Mouse (Mus musculus) ES-E14 (cell line): ENCODE data around the gene Cope. TPM values are rescaled to one million over a fixed set of nuclear protein-coding genes. Genes with fewer than 3 reads are reported as not detected.
A peak's percentile ranks its signal among the peaks of the same experiment; 100 is the strongest.

Source experiments
- DNase-seq: peaks from one replicate; pipeline ENCODE4 v3.0.0-alpha.2; 2013; ENCODE audit warnings: low read depth, low spot score
- H3K27ac ChIP-seq: 2 replicates; pipeline ENCODE4 v1.5.1; 2012; ENCODE audit warnings: low read depth, mild to moderate bottlenecking, low read length, moderate library complexity, mixed read lengths; ENCODE audit not compliant: poor library complexity, insufficient read depth, severe bottlenecking
- H3K36me3 ChIP-seq: 2 replicates; pipeline ENCODE4 v1.6.1; 2012; ENCODE audit warnings: mild to moderate bottlenecking, low read length, moderate library complexity, mixed read lengths; ENCODE audit not compliant: control insufficient read depth, poor library complexity, insufficient read depth, severe bottlenecking
- H3K4me1 ChIP-seq, 2 experiments: fragments of 150-350 bp in 1 of 2; sonication (generic) in 1 of 2; 2 replicates each; pipeline ENCODE4 v1.6.1; 2012; ENCODE audit warnings: low read length in 2 of 2, mild to moderate bottlenecking in 1 of 2, mixed read lengths in 1 of 2; ENCODE audit not compliant: control insufficient read depth in 2 of 2, insufficient read depth in 2 of 2, poor library complexity in 1 of 2
- H3K4me3 ChIP-seq, 2 experiments: fragments of 150-350 bp in 1 of 2; sonication (generic) in 1 of 2; 2 replicates each; pipeline ENCODE4 v1.5.1; 2012; ENCODE audit warnings: low read length in 2 of 2, low read depth in 1 of 2, mild to moderate bottlenecking in 1 of 2, mixed read lengths in 1 of 2; ENCODE audit not compliant: insufficient read depth in 1 of 2, poor library complexity in 1 of 2, severe bottlenecking in 1 of 2
- H3K9ac ChIP-seq: 2 replicates; pipeline ENCODE4 v1.6.1; 2012; ENCODE audit warnings: low read depth, mild to moderate bottlenecking, low read length, mixed read lengths; ENCODE audit not compliant: poor library complexity, insufficient read depth, severe bottlenecking
- H3K9me3 ChIP-seq: fragments of 150-350 bp; sonication (generic); 2 replicates; pipeline ENCODE4 v1.6.1; 2012; ENCODE audit warnings: low read depth, mild to moderate bottlenecking, low read length; ENCODE audit not compliant: control insufficient read depth, insufficient read depth
- CHD2 ChIP-seq: IDR thresholded peaks from 2 replicates; pipeline ENCODE4 v1.6.1; 2014; ENCODE audit warnings: mild to moderate bottlenecking, low read depth, low read length, inconsistent platforms
- HCFC1 ChIP-seq: IDR thresholded peaks from 2 replicates; pipeline ENCODE4 v1.6.1; 2012; ENCODE audit warnings: low read length, inconsistent platforms, borderline replicate concordance; ENCODE audit not compliant: insufficient read depth
- MAFK ChIP-seq: IDR thresholded peaks from 2 replicates; pipeline ENCODE4 v1.6.1; 2014; ENCODE audit warnings: mild to moderate bottlenecking, low read depth, low read length, inconsistent platforms; ENCODE audit not compliant: insufficient read depth
- ZC3H11A ChIP-seq: IDR thresholded peaks from 2 replicates; pipeline ENCODE4 v1.6.1; 2012; ENCODE audit warnings: low read depth, mild to moderate bottlenecking, inconsistent platforms, low read length, borderline replicate concordance
- ZNF384 ChIP-seq: IDR thresholded peaks from 2 replicates; pipeline ENCODE4 v1.6.1; 2012; ENCODE audit warnings: low read depth, low read length, inconsistent platforms
- in situ Hi-C, 2 experiments: fragments of 600-800 bp; cut with MboI; formaldehyde crosslinking; loops; one replicate each; pipeline ENCODE4 v1.15.1; 2025; ENCODE audit warnings: low sequenced_read_pairs in 2 of 2, inconsistent platforms in 1 of 2; ENCODE audit not compliant: unreplicated experiment in 2 of 2
- total RNA-seq: library from RNA; depleted of rRNA; stranded (reverse); fragments of 300-350 nt; gene quantifications from 2 replicates; pipeline ENCODE4 v1.2.3, GENCODE M21; 2012

Cope gene
- total RNA-seq, 1 experiment = 101 TPM

- Histone ChIP-seq H3K27ac (no peak overlapping the region), H3K4me1 (peaks cover 12 to 34% of the 10 kb centered on the region in 2 experiments)
- in situ Hi-C loops = no loop called here
Measured at GRCm38 (mm10) chr8:70352000-70352384, 49.7 kb downstream of the Cope start.

GRCm38 (mm10) chr8:70352657-70353151, 50.4 kb downstream of the Cope start:
- peak overlapping the region; percentile 96 for H3K9ac ChIP-seq
- H3K4me1 ChIP-seq = peaks cover 12 to 32% of the 10 kb centered on the region in 2 experiments
- no peaks in the 10 kb centered on the region for H3K9me3 ChIP-seq
- DNase-seq = no peak
- H3K27ac ChIP-seq = peak overlapping the region; percentile 75
- TF ChIP-seq HCFC1 (no peak), ZC3H11A (no peak), CHD2 (no peak), ZNF384 (no peak), MAFK (no peak)
- H3K36me3 ChIP-seq = peaks cover 27% of the 10 kb centered on the region; the same call in 1 of the 2 replicates
- H3K4me3 ChIP-seq = peak overlapping the region; percentile 79 to 91
- in situ Hi-C loops = no loop called here

More at GRCm38 (mm10) chr8:70352000-70352384, 49.7 kb downstream of the Cope start:
- peak overlapping the region; percentile 79 to 91 for H3K4me3 ChIP-seq
- H3K36me3 ChIP-seq = peaks cover 29% of the 10 kb centered on the region; the same call in 1 of the 2 replicates
- no peaks in the 10 kb centered on the region for H3K9me3 ChIP-seq
- H3K9ac ChIP-seq = peak overlapping the region; percentile 96
- no peak for TF ChIP-seq MAFK
- no peak for TF ChIP-seq CHD2
- no peak for TF ChIP-seq ZC3H11A
- no peak for TF ChIP-seq ZNF384
- TF ChIP-seq HCFC1 = no peak
- no peak for DNase-seq

- peak within 1 kb of the TSS; percentile 79 to 91 for H3K4me3 ChIP-seq
- peak within 1 kb of the TSS; percentile 96 for H3K9ac ChIP-seq
- no peak for TF ChIP-seq MAFK
- TF ChIP-seq HCFC1 = no peak
- no peak for TF ChIP-seq ZC3H11A
- TF ChIP-seq CHD2 = no peak
- TF ChIP-seq ZNF384 = no peak
- peak within 1 kb of the TSS; percentile 75 for H3K27ac ChIP-seq
- peaks cover 12 to 33% of the 10 kb centered on the region in 2 experiments for H3K4me1 ChIP-seq
- in situ Hi-C loops = no loop called here
- H3K9me3 ChIP-seq = no peaks in the 10 kb centered on the region
- DNase-seq = peak; percentile 97
- H3K36me3 ChIP-seq = peaks cover 24% of the 10 kb centered on the region; the same call in 1 of the 2 replicates
Measured at GRCm38 (mm10) chr8:70353194-70353817, 51.0 kb downstream of the Cope start, which contains the start of gene Upf1. Gene Upf1 (minus strand): TSS chr8:70353278.

- Histone ChIP-seq H3K27ac (peak overlapping the region; percentile 34), H3K9ac (peak overlapping the region; percentile 72; the same call in 1 of the 2 replicates), H3K4me3 (peak overlapping the region; percentile 51 to 55), H3K36me3 (peaks cover 18% of the 10 kb centered on the region; the same call in 1 of the 2 replicates), H3K4me1 (peaks cover 12 to 28% of the 10 kb centered on the region in 2 experiments), H3K9me3 (no peaks in the 10 kb centered on the region)
- in situ Hi-C loops = no loop called here
- DNase-seq = no peak
- TF ChIP-seq ZC3H11A = no peak
- no peak for TF ChIP-seq CHD2
- TF ChIP-seq MAFK = no peak
- TF ChIP-seq HCFC1 = no peak
- TF ChIP-seq ZNF384 = no peak
Measured at GRCm38 (mm10) chr8:70354004-70354403, 51.7 kb downstream of the Cope start.

GRCm38 (mm10) chr8:70356111-70356510, 53.8 kb downstream of the Cope start:
- no peak for DNase-seq

More at GRCm38 (mm10) chr8:70356111-70356510, 53.8 kb downstream of the Cope start:
- no peak overlapping the region for H3K4me3 ChIP-seq
- in situ Hi-C loops = no loop called here
- H3K9me3 ChIP-seq = no peaks in the 10 kb centered on the region
- peaks cover 12 to 15% of the 10 kb centered on the region in 2 experiments for H3K4me1 ChIP-seq
- peaks cover 1% of the 10 kb centered on the region; the same call in 1 of the 2 replicates for H3K36me3 ChIP-seq
- no peak overlapping the region for H3K9ac ChIP-seq
- TF ChIP-seq CHD2 = no peak
- no peak for TF ChIP-seq MAFK
- no peak for TF ChIP-seq ZNF384
- no peak for TF ChIP-seq ZC3H11A
- no peak for TF ChIP-seq HCFC1
- H3K27ac ChIP-seq = no peak overlapping the region; the same call in 1 of the 2 replicates
